Mouse (Mus musculus) c-Kit-negative CD71-positive TER-119-positive erythroid progenitor cells, embryonic 14.5 days (primary cell): ENCODE data around the gene Zic4.

Source experiments
- DNase-seq: peaks from one replicate; pipeline ENCODE4 v3.0.0-alpha.2; 2013; ENCODE audit warnings: low read depth, low spot score

The Zic4 gene

DNA sequence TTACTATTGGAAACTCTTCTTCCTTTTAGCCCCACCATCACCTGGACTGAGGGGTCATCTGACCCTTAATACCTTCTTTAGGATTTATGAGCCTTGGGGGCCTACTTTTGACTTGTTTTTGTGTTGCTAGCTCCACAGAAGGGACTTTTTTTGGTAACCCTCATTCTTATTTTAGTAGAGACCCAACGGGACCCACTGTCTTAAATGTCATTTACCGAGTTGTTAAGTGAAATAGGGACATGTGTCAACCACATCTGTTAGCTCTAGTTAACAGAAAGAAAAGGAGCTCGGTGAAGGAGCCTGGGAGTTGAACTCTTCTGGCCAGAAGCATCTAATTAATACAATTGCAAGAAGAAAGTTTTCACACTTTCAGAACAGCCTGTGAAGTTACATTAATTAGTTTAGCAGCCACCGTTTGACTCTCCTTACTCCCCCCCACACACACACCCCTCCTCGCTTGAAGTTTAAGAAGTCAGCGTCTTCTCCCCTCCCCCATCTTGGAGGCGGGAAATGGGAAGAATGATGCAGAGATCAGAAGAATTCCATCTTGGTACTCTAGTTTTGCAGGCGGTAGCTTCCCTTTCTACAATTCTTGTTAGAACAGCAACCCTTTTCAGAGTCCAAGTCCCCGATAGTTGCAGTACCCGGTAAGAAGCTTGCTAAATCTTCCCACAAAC lies 17.7 kb downstream of the Zic4 start:
- DNase-seq, result no peak

DNA sequence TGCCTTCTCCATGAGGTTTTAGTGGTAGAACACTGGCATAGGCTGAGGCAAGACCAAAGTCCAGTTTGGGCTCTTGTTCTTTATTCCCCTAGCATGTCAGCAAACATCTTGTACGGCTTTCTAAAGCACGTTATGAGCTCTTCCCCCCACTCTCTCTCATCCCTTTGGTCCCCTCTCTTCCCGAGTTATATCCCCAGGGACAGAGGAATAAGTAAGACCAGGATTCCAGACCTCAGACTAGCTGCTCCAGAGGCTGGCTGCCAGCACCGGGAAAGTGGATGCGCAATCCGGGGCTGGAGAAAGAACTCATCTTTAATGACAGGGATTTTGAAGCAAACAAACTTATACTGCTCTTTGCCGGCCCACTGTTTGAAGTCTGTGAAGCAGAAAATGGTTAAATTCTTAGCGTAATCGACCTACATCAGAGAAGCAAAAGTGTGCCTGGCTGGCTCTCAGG lies 18.3 kb downstream of the Zic4 start:
- DNase-seq, result no peak

GRCm38 (mm10) chr9:91381284-91382110 lies 19.3 kb downstream of the Zic4 start:
- DNase-seq, result no peak

DNA sequence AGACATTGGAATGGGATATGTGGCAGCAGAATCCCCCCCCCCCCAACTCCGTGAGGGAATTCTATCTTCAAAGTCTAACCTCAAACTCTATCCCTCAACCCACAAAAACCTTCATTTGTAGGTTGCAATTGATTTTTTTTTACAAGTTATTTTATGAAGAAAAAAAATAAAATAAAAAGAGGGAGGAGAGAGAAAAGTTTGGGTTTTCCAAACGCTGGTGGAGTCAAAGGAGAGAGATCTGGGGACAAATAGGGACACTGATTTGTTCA lies 19.8 kb downstream of the Zic4 start:
- DNase-seq, result no peak

GRCm38 (mm10) chr9:91382471-91383255 lies 20.4 kb downstream of the Zic4 start:
- no peak for DNase-seq

DNA sequence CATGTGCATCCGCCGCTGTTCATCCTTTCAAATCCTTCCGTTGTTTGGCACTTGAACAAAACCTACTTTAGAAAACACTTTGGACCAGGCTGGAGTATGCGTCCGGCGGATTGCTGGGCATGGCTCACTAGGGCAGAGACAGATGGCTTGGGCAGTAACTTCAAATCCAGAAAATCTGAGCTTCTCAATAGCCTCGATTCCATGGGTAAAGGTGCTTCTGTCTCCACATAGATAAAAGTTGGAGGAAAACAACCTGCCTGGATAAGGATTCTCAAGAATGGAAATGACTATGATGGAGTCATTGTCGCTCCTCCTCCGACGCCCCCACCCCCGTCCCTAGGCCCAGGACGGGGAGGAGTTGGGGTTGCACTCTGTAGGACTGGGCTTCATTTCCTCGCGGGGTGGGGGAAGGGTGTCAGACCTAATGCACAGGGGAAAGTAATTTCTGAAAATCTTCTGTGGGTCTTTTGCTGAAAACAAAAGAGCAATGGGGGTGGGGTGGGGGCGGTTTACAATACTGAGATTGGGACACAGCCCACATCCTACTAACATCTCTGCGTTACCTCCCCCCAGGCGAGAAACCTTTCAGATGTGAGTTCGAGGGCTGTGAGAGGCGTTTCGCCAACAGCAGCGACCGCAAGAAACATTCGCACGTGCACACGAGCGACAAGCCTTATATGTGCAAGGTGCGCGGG lies 21.4 kb downstream of the Zic4 start:
- no peak for DNase-seq

DNA sequence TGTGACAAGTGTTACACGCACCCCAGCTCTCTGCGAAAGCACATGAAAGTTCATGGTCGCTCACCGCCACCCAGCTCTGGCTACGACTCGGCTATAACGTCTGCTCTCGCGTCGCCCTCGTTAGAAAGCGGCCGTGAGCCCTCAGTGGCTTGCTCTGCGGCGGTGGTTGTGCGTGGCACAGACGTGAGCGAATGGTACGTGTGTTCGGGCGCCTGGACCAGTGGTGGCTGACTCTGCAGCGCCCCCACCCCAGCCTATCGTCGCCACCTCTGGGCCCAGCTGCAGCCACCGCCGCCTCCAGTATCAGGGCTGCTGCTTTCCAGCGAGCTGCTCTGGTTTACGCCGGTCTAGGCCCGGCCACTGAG lies 21.9 kb downstream of the Zic4 start:
- no peak for DNase-seq

DNA sequence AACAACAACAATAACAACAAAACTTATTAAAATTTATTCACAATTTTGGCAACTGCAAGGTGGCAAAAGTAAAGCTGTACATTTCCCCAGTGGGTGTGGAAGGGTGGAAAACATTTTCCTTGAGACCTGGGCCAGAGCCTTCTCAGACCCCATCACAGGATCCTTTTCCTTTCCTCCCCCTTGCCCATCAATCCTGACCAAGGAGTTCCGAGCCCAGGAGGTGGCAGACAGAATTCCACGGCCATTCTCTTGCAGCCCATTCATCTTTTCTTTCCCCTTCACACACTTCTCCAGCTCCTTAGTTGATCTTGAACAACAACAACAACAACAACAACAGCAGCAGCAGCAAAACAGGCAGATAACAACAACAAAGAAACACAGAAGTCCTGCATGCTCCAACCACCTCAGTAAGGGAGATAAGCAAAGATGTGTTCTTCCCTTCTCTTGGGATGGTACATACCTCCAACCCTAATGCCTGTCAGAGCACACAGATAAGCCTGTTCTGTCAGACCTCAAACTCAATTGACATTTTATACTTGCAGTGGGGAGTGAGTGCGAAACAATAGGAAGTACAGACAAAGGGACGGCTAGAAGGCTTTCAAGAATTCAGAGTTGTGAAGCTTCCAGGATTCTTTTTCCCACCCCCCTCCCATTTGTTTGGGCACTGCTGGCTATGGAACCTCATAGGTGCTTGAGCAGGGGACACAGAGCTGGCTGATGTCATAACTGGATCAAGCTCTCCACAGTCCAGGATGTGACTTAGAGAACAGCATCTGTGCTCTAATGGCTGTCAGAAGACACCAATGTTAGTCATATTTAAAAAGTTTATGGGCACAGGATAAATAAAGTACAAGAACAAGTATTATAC lies 22.7 kb downstream of the Zic4 start:
- DNase-seq, result no peak

DNA sequence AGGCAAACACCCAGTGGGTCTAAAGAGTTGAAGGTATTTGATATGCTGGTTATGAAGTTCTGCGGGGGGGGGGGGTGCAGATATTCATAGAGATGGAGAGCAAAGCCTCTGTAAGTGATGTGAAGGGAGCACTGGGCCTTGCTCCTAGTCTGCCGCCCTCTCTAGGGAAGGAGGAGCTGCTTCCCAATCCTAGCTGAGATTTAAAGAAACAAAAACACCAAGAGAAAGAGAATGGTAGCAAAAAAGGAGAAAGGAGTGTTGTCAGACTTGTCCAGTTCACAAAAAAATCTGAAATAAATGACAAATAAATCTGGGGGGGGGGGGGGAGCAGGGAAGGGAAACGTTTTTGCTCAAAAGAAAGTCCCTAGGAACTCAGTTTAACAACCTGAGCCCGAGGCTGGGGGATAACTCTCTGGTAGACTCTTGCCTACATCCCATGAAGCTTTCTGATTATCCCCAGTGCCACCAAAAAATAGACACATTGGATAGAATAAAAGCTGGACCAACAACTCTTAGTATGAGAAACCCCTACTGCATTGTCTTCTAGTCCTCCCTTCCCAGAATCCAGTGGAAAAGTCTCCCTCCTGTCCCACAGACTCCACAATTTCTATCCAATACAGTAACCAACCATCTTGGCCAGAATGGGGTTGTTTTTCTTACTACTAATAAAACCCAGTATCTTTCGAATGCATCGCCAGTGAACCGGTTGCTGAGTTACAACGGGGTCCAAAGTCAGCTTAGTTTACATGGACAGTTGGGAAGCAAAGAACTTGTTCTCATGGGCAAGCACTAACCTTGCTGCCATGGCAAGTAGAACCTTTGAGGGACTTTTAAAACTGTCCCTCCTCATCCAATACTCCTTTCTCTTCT lies 23.6 kb downstream of the Zic4 start:
- DNase-seq, result no peak

- DNase-seq, result no peak
Measured at GRCm38 (mm10) chr9:91386502-91386890, 24.3 kb downstream of the Zic4 start.

GRCm38 (mm10) chr9:91386891-91387739 lies 24.9 kb downstream of the Zic4 start:
- DNase-seq, result no peak

DNA sequence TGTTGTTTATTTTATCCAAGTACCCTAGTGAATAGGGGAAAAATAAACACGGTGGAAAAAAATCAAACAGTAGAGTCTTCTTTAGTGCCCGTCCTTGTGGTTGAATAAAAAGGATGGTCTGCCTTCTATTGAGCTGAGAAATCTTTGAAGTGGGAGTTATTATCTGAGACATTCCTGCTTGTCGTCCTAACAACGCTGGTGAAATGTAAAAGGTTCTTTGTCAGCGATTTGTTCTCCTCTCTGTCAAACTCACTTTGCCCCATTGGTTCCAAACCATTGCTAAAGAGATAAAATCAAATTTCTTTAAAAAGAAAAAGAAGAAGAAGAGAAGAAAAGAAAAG lies 25.5 kb downstream of the Zic4 start:
- no peak for DNase-seq

- DNase-seq, result no peak
Measured at GRCm38 (mm10) chr9:91388173-91388572, 26.0 kb downstream of the Zic4 start.

- DNase-seq, result no peak
Measured at GRCm38 (mm10) chr9:91393376-91394068, 31.3 kb downstream of the Zic4 start.

GRCm38 (mm10) chr9:91394211-91394646 lies 32.0 kb downstream of the Zic4 start:
- no peak for DNase-seq

- no peak for DNase-seq
Measured at GRCm38 (mm10) chr9:91395066-91395772, 33.0 kb downstream of the Zic4 start.

DNA sequence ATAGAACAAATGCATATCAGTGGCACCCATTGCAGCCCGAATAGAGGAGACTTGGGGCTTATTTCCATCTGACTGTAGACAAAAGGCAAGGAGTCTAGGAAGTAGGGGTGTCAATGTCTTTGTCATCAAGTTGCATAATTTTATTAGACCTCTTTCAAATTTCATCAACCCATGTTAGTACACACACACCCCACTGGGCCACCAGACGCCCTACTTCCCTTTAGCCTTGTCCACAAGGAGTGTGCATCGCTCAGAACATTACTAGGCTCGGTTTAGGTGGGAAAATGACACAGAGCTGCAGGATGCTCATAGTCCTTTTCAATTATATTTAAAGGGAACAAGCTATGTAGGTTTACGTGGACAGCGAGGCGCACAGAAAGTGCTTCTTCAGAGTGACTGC lies 37.8 kb downstream of the Zic4 start:
- DNase-seq, result no peak

DNA sequence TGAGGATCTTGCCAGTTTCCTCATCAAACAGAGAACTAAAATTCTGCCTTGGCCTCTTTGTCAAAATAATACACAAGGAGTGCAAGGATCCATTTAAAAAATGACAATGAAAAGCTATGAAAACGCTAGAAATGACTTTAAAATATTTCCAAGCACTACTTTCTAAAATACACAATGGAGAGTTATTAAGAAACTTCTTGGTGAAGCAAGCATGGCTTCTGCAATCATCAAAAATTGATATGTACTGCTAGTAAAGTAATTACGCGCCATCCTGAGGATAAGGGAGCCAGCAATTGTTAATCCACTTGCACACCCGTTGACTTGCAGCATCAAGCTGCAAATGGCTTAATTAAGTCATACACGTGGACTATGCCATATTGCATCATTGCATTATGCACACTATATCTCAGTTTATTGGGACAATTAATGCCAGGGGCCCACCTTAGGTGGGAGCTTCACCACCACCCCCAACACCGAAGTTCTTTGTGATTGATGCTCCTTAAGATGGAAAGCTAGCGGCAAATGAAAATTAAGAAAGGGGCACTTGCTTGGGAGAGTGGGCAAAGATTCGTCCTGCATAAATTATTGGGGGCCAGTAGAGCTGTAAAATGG lies 38.4 kb downstream of the Zic4 start:
- DNase-seq, result no peak
